Mouse (Mus musculus): Measurements from ENCODE around the gene Rsg1.
A peak's percentile ranks its signal among the peaks of the same experiment; 100 is the strongest.

Gene Rsg1

DNA sequence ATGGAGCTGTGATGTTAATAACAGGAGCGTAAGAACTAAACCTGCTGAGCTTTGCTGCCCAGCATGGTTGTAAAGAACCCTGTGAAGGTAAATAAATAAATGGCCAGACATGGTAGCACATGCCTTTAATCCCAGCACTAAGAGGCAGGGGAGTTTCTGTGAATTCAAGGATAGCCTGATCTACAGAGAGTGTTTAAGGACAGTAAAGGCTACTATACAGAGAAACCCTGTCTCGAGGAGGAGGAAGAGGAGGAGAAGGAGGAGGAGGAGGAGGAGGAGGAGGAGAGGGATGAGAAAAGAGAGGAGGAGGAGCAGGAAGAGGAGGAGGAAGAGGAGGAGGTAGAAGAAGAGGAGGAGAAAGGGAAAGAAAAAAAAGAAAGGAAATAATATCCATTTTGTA is 414 bp upstream of the Rsg1 start:
- DNase-seq, result no peak

DNA sequence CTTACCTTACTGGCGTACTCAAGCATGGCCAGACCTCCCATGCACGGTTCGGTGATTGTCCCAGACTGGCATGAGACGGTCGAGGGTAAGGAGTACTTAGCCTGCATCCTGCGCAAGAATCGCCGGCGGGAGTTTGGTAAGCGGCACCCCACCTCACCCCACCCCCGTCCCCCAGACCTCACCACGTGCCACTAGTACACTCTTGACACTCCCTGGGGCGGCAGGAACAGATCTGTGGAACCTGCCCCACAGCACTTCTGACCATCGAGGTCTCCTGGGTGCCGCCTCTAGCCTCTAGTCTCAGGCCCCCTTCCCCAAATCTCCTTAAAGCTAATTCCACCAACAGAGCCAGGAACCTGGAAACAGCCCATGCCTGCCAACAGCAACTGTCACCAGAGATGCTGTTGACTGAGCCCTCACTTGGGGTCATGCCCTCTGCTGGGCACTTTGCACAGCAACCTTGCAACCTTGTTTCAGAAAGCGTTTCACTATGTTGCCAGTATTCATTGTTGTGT is 638 bp downstream of the Rsg1 start:
- DNase-seq, result peak; percentile 55 to 64

DNA sequence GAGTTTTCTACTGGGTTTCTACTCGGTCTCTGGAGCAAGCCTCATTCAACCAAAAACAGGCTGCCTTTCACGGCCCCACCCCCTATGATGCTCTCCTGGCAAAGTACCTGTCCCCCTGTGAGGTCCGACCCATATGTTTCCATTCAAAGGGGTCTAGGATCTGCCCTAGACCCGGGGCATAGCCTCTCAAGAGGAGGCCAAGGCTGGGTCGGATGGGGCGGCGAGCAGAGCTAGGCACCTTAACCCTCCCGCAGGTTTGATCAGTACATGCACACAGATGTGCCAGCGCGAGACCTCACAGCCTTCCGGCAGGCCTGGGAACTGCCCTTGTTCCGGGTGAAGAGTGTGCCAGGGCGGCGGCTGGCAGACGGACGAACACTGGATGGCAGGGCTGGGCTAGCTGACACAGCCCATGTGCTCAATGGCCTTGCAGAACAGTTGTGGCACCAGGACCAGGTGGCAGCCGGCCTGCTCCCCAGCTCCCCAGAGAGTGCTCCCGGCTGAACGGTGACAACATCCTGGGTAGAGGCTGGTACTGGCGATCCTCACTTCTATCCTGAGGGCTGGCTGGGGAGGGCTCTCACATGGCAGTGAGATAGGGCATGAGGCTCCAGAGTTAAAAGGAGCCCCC is 5.9 kb downstream of the Rsg1 start:
- no peak for DNase-seq

DNA sequence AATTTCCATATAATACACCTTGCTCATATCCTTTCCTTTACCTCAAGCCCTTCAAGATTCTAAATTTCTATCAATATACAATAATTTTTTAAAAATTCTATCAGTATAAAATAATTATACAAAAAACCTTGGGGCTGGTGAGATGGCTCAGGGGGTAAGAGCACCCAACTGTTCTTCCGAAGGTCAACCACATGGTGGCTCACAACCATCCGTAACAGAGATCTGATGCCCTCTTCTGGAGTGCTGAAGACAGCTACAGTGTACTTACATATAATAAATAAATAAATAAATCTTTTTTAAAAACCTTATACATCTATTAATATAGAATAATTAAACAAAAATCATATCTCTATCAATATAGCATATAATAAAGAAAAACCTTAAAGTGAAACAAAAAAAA is 8.1 kb downstream of the Rsg1 start:
- no peak for DNase-seq

DNA sequence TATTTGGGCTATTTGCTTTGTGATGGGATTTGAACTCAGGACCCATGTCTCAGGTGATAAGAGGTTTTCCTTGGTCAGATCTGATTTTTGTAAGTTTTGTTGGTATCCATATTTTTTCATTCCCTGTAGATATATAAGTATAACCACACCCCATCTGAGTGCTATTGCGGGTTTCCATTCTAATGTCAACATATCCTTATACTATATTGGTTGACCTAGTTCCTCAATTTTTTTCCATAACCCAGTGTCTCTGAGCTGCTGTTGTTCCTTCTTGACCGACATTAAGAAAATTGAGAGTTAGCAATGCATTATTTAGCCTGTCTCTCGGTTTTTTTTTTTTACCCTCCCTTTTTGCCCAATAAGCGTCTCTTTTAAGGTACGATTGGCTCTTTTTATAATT is 9.0 kb downstream of the Rsg1 start:
- DNase-seq, result no peak

DNA sequence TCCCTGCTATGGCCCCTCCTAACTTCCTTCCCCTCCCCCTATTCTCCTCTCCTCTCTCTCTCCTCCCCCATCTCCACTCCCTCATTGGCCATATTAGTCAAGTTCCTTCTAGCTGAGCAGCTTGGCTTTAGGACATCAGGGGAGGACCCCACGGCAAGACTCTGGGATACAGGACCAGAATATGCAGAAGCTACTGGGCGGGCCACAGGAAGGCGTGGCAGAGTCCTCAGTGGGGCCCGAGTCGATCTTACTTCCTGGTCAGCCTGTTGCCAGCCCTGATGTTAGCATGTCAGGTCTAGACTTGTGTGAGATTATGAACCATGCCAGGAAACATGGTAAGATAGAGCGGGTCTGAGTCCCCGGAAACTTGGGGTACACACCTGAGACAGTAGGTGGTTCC is 14.9 kb downstream of the Rsg1 start:
- no peak for DNase-seq

DNA sequence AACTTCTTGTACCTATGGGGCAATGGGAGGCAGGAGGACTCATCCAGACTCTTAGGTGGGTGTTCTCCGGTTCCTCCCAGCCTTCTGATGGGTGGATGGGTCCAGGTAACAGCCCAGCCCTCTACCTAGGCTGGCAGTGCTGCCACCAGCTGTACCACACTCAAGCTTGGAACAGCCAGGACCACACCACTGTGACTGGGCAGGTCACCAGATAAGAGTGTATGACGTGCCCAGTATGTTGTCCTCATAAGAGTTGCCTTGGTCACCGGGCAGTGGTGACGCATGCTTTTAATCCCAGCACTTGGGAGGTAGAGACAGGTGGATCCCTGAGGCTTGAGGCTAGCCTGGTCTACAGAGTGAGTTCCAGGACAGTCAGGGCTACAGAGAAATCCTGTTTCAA is 19.4 kb downstream of the Rsg1 start:
- DNase-seq, result no peak

DNA sequence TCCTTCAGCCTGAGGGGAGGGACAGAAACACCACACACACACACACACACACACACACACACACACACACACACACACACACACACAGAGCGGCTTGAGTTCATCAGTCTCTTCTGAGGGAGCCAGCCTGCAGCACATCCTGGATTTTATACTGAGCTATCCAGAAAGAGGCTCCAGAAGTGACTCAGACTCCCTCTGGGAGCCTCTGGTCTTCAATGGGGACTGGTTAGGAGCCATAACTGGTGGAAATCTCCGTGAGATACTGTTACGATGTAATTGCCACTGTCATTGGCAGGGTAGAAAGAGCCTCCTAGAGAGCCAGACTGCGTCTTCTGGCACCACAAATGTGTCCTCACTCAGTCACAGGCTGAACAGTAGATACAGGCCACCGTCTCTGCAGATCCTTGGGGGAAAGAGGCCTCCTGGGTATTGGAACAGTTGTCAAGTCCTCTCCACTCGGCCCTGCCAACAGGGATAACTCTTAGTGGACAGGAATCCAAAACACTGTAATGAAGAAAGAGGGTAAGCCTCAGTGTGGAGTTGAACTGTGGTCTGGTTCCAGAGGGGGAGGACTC is 21.9 kb downstream of the Rsg1 start:
- no peak for DNase-seq

DNA sequence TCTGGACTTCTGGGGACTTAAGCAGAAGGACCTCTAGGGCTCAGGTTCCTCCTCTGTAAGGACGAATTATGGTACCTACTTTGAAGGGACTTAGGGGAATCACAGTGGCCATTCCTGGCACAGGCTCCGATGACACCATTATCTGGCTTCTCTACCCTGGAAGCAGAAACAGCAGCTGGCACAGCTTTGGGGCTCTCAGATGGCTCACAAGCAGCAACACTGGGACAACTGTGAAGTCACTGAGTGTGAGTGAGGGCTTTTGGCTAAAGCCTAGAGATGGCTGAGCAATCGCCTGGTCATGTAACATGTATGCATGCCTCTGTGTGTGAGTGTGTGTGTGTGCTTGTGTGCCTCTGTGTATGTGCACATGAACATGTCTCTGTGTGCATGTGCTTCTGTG is 23.1 kb downstream of the Rsg1 start:
- DNase-seq, result no peak

DNA sequence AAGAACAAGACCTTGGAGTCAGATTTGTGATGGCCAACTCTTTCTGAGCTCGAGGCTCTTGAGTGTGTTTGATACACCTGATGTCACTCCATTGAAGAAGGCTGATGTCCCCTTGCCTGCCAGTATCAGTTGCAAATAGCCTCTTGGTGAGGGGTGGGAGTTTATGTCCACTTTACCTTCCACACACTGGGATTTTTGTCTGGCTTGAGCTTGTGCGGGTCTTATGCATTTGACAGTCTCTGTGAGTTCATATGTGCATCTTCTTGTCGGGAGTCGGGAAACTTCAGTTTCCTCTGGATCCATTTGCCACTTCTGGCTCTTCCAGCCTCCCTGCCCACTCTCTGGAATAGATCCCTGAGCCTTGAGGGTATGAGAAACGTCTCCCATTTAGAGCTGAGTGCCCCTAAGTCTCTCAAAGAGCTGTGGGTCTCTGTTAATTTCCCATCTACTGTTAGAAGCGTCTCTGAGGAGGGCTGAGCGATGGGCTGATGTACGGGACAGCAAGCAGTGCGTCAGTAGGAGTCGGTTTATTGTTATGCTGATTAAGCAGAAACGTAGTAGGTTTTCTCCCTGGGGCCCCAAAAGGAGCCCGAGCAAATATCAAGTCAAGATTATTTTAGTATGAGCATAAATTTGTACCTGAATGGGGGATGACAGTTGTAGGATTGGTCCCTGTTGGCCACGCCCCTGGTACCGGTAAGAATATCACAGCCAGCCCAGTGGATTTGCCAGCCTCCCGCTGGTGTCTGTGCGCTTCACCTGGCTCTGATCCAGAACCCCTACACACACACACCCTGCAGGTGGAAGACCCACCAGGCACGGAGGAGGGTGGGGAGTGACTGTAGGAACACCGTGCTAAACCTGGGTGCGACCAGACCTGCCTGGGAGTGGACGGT is 25.0 kb downstream of the Rsg1 start:
- no peak for DNase-seq

DNA sequence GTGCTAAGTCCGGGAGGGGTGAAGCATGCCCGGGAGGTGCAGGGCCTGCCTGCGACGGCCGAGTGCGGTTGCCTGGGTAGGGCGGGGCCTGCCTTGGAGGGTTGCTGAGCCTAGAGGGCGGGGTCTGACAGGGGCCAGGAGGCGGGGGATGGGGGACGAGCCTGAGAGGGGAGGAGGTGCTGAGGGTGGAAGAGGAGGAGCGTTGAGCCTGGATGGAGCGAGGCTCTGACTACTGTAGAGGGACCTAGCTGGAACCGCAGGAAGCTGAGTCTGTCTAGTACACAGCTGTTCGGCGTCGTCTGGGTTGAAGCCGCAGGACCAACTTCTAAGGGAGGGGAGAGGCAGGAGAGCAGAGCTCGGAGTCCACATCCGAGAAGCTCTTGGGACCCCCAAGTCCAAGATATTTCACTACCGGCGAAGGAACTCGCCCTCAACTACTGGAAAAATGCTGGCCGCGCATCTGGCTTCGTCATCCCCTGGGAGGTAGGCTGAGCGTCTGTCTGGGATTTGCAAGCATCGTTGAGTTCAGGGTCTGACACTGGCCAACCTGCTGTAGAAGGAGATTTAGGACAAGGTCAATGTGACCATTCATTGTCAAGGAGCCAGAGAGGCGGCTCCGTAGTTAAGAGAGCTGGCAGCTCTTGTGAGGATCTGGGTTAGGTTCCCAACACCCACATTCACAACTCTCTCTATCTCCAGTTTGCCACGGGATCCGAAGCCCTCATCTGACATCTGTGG is 25.8 kb downstream of the Rsg1 start, which contains the start of gene Arhgef19:
Arhgef19 (plus strand) TSS at position 112 of the 738 bp plus-strand sequence.
- peak; percentile 93 to 94 for DNase-seq

DNA sequence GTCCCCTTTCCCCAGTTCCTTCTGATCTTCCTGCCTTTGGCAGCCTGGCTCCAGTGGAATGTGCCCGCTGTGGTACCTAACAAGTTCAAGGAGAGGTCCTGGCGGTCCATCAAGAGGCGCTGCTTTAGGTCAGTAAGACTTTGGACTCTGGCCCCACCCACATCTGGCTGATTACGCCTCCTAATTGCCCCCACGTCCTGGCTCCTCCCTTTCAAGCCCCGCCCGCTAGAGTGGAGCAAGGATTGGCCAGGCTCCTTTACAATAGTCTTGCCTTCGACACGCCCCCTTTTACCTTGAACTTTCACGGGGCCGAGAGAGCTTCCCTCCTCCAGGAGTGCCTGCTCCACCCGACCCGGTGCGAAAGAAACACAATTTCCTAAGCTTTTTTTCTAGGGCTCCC is 26.9 kb downstream of the Rsg1 start:
- DNase-seq, result peak; percentile 79 to 87

DNA sequence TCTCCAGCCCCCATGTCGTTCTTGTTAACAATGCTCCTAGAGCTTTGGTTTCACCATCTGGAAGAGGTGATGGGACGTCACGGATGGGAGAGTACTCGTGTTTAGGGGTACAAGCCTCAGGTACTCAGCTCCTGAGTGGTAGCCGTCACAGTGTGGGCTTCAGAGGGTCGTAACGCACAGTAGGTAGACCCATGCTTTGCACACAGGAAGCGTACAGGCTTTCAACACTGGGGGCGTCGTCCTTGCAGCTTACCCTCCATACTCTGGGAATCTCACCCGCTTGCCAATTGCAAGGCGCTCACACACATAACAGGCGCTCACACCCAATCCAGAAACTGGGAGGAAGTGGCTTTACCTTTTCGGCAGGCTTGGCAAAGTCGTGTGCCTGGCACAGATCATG is 28.1 kb downstream of the Rsg1 start:
- peak in 1 of 2 experiments; percentile 14 for DNase-seq

DNA sequence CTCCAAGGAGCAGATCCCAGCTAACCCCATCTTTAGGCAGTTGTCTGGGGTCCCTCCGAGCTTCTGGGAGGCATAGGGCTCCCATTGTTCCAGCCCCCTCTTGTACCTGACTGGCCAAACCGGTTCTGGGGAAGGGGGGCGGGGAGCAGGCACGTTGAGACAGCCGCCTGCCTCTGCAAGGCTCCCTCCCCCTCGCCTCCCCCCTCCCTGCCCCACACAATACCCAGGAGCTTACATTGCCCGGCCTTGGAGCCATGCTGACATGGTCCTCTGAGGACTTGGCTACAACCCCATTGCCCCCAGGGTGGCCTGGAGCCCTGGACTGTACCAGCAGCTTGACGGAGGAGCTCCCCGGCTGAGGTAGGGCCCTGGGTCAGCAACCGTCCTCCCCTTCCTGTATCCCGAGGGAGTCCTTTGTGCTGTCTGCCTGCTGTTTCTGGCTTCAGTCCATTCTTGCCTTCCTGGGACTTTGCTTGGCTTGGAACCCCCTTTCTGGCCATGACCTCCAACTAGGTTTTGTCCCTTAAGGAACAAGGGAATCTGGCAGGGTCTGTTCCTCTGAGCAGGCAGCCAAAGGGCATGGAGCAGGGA is 29.0 kb downstream of the Rsg1 start:
- DNase-seq, result peak; percentile 69 to 76

DNA sequence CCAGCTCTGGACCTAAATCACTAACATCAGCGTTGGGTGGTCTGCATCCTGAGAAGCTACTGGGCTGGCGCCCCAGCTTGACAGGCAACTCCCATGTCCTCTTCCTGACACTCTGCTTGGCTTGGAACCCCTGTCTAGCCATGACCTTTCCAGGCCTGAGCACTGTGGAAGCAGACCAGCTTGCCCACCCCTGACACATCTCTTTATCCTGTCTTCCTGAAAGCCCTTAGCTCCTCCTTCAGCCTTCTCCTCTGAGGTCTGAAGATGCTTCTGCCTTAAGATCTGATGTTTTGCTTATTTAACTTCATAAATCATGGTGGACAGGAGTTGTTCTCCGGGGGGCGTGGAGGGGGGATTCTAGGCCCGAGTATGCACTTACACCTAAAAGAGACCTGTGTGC is 29.9 kb downstream of the Rsg1 start:
- DNase-seq, result peak in 1 of 2 experiments; percentile 17

DNA sequence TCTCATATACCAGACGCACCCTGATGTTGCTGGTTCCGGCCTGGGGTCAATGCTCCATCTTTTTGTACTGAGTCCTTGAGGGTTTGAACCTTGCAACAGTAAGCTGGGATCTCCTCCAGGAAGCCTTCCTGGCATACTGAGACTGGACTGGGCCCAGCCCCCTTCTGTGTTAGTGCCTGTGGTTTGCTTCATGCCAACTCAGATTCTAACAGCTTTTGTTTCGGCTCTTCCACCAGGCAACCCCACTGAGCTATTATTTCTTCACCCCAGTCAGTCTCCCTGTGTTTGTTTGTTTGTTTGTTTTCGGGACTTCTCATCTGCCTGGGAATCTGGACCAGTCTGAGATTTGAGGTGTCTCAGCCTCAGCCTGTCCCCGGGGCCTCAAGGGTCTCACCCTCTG is 30.6 kb downstream of the Rsg1 start:
- peak in 1 of 2 experiments; percentile 12 for DNase-seq

DNA sequence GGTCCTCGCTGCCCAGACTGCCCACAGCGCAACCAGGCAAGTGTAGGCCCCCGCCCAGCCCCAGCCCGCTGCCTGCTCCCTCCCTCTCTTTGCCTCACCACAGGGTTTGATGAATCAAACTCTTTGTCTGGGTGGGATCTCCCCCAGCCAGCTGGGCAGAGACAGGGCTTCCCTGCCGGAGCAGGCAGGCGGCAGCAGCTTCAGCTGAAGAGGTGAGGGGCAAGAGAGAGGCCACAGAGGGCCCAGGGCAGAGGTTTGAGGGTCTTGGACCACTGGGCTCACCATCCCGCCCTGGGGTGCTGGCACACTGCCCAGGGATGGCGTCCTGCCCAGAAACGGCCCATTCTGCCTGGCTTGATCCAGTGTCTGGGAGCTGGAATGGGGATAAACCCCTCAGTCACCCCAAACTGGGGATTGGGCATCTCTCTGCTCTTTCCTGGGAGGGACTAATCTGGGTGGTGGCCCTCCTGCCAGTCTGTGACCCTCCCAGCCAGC is 31.2 kb downstream of the Rsg1 start:
- DNase-seq, result peak; percentile 79 to 82

DNA sequence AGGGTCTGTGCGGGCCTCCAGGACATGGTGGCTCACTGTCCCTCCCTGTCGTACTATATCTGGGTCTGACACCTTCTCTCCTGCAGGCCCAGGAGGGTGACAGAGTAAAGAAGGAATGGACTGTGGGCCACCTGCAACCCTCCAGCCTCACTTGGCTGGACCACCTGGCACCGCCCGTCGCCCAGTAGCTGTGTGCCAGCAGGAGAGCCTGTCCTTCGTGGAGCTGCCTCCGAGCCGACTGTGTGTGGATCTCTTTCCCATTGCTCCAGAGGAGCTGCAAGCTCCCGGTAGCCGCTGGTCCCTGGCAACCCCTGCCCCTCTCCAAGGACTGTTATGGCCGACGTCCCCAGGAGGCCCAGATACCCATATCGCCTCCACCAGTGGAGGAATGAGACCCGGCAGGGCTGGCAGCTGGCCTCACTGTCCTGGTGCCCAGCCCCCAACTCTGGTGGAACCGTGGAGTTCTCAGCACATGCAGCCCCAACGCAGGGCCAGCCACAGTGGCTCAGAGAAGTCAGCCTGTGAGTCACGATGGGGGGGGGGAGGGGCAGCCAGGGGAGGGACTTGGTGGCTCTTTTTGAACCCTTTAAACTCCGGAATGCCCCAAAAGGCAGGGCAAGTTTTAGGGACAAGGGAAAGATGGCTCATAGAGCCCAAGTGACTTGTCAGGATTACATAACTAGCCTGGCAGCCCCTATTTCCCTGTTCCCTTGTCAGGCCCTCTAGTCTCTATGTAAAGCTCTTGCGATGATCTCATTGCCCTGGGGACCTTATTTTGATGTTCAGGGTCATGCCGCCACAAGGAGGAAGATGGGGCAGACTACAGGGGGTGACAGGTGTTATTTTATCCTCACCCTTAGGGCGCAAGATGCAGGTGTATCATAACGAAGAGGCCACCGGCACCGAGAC is 32.6 kb downstream of the Rsg1 start:
- DNase-seq, result peak in 1 of 2 experiments; percentile 33

DNA sequence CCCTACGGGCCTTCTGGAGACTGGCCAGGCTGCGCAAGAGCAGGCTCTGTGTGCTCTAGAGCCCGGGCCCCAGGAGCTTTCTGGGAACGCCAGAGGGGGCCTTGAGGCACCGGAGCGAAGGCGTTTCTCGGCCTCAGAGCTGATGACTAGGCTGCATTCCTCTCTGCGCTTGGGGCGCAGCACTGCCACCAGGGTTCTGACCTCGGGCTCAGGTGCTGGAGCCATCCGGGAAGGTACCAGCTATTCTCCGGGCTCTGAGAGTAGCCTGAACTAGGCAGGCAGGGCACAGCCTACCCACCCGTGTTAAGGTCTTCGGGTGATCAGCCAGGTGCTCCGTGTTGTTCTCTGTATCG is 33.2 kb downstream of the Rsg1 start:
- peak in 1 of 2 experiments; percentile 25 for DNase-seq

DNA sequence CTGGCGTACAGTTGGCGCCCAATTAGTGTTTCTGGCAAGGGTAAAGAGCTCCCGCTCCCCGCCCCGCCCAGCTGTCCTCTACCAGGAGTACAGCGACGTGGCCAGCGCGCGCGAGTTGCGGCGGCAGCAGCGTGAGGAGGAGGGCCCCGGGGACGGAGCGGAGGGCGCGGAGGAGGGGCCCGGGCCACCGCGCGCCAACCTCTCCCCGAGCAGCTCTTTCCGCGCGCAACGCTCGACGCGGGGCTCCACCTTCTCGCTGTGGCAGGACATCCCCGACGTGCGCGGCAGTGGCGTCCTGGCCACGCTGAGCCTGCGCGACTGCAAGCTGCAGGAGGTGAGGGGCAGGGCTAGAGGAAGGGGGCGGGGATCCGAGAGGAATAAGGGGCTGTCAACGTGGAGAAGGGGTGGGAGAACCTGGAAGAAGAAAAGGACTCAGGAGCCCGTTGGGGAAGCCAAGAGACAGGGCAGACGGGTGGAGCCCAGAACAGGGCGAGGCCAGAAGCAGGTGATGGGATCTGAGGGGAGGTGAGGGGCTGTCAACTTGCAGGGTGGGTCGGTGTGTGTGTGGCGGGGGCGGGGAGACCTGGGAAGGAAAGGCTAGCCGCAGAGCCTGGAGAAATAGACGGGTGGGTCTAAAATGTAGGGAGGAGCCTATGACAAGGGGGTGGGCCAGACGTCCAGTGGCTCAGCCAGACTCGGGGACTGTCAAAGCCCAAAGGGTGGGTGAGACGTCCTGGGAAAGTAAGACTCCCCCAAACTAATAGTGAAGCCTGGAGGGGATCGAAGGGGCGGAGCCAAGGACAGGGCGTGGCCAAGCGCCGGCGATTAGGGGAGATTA is 34.2 kb downstream of the Rsg1 start:
- DNase-seq, result peak; percentile 56 to 74

Measured in lung, postnatal 4 days (tissue).